Mouse (Mus musculus) kidney, embryonic 16.5 days (tissue): ENCODE data around the gene Nkx6-1. TPM values are rescaled to one million over a fixed set of nuclear protein-coding genes. Genes with fewer than 3 reads are reported as not detected.

ENCODE experiments used
- ATAC-seq: fragments of 200-750 bp; cut with Nextera tagmentation; 2 replicates; pipeline ENCODE4 v1.8.0; 2017; ENCODE audit warnings: moderate TSS enrichment; ENCODE audit not compliant: low FRiP score, low TSS enrichment
- H3K27ac ChIP-seq: fragments of 300-500 bp; sonication (generic); 2 replicates; pipeline ENCODE4 v1.5.1; 2014; ENCODE audit warnings: low read length
- H3K27me3 ChIP-seq: fragments of 300-500 bp; sonication (generic); 2 replicates; pipeline ENCODE4 v1.6.1; 2014; ENCODE audit warnings: low read length, control low read depth, mixed read lengths; ENCODE audit not compliant: insufficient read depth
- H3K36me3 ChIP-seq: fragments of 300-500 bp; sonication (generic); 2 replicates; pipeline ENCODE4 v1.6.1; 2014; ENCODE audit warnings: low read length, control low read depth, mixed read lengths; ENCODE audit not compliant: insufficient read depth
- H3K4me1 ChIP-seq: fragments of 300-500 bp; sonication (generic); 2 replicates; pipeline ENCODE4 v1.6.1; 2014; ENCODE audit warnings: low read length, control low read depth, mixed read lengths; ENCODE audit not compliant: insufficient read depth
- H3K4me2 ChIP-seq: fragments of 300-500 bp; sonication (generic); replicated peaks from 2 replicates; pipeline ENCODE4 v1.6.1; 2014; ENCODE audit warnings: low read depth, low read length
- H3K4me3 ChIP-seq: fragments of 300-500 bp; sonication (generic); 2 replicates; pipeline ENCODE4 v1.5.1; 2014; ENCODE audit warnings: mild to moderate bottlenecking, low read length
- H3K9ac ChIP-seq: fragments of 300-500 bp; sonication (generic); replicated peaks from 2 replicates; pipeline ENCODE4 v1.6.1; 2014; ENCODE audit warnings: low read length
- H3K9me3 ChIP-seq: fragments of 300-500 bp; sonication (generic); 2 replicates; pipeline ENCODE4 v1.6.1; 2016; ENCODE audit warnings: low read length, control low read depth
- WGBS: fragments of 180-500 bp; shearing (Covaris S2); extraction: QIAGEN DNeasy Blood & Tissue Kit; methylation state at CpG from one replicate; pipeline ENCODE4 v1.1.7; 2014; 5-methylcytosine and 5-hydroxymethylcytosine counted together
- polyA plus RNA-seq: library from polyadenylated mRNA; unstranded; fragments of >200 nt; fragmentation: Nextera tagmentation; extraction: Ambion mirVana; gene quantifications from 2 replicates; pipeline ENCODE4 v1.2.1, GENCODE M21; 2015

Nkx6-1 gene
- 0.62 and 0.71 TPM in 2 replicates for polyA plus RNA-seq

DNA sequence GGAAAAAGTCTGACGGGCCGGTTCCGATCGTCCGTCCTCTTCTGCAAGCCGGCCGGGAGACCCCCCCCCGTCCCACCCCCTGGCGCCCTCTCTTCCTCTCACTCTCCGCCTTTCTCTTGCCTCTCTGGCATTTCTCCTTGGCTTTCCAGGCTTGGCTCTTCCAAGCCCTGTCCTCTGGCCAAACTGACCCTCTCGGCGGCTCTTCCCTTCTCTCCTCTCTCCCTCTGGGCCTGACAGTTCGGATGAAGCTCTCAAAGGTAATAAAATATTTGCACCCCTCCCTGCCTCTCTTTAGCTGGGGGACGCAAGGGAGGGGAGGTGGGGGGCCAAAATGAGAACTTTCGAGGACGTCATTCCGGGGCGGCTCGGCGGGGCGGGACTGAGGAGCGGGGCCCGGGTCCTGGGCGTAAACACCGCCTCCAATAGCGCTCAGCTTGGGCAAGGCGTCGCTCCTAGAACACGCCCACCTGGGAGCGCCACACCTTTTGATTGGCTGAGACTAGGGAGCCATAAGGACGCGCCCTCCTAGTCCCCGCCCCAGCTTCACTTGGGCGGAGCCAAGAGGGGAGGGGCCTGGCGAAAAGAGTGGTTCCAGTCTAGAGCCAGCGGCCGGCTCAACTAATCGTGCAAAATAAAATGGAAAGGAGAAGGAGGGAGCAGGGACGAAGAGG, at the start of gene Nkx6-1:
Nkx6-1 (minus strand) TSS at position 52 of the 671 bp plus-strand sequence.
- peak within 1 kb of the TSS; percentile 49 for H3K4me3 ChIP-seq
- no peaks in the 10 kb centered on the region for H3K9me3 ChIP-seq
- peaks cover 24% of the 10 kb centered on the region for H3K4me1 ChIP-seq
- no peaks in the 10 kb centered on the region for H3K36me3 ChIP-seq
- peaks cover 95% of the 10 kb centered on the region for H3K27me3 ChIP-seq
- peak; percentile 96 for ATAC-seq
- WGBS: under 1% methylated on average over 39 of the region's 39 CpGs
- peak within 1 kb of the TSS; percentile 51 for H3K9ac ChIP-seq
- no peak within 1 kb of the TSS for H3K27ac ChIP-seq
- H3K4me2 ChIP-seq: peak within 1 kb of the TSS; percentile 75

DNA sequence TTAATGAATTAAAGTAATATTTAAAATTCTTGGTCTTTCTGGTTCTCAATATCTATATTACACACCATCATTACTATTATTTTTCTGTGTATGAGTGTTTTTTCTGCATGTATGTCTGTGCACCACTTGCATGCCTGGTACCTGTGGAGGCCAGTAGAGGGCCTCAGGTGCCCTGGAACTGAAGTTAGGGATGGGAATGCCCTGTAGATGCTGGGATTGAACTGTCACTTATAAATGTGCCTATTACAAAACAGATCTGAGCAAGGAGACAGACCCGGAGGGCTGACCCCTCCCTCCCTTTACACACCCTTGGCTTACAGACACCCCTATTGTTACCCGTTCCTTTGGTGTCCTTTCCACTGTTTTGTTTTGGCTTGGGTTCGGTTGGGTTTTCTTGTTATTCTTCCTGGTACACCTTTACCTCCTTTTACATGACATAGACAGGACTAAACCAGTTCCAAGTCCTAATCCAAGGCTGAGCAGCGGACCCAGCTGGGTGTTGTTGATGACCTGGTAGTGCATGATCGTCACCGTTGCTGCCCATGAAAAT, 48.3 kb upstream of the Nkx6-1 start:
- Histone ChIP-seq H3K4me1 (no peaks in the 10 kb centered on the region), H3K9ac (no peak overlapping the region), H3K4me3 (no peak overlapping the region), H3K9me3 (no peaks in the 10 kb centered on the region), H3K27me3 (no peaks in the 10 kb centered on the region), H3K27ac (no peak overlapping the region), H3K4me2 (no peak overlapping the region), H3K36me3 (no peaks in the 10 kb centered on the region)
- ATAC-seq: no peak; the same call in 1 of the 2 replicates
- WGBS: 77% methylated on average over 6 of the region's 6 CpGs

DNA sequence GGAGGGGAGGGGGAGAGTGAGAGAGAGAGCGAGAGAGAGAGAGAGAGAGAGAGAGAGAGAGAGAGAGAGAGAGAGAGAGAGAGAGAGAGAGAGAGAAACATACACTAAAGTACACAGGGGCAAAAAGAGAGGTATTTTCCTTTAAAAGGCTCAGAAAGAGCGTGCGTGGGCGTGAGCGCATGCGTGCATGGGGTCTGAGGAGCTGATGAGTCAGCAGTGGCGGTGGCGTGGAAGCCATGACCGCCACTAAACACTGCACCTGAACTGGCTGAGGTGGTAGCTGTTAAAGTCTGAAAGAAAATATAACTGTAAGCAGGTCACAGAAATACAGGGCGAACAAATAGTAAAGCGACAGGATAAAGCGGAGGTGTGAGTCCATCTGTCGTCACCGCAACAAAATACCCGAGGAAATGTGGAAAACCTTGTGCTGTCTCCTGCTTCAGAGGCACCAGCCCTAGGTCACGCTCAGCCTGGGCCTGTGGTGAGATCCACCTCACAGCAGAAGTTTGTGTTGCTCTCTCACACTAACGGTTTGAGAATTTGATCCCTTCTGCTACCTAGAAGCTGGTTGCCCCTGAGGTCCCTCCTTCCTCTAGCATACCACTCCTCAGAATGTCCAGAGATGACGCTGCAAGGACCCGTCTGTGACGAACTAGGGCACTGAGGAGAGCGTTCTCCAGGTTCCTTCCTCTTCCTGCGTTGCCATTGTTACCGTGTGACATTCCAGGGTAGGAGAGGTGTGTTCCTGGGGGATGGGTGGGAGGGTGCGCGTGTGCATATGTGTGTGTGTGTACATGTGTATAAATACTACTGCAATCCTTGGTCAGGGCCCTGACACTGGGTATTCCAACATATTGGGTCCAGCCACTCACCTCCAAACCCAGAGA, 38.8 kb upstream of the Nkx6-1 start:
- Histone ChIP-seq H3K9ac (no peak overlapping the region), H3K27me3 (no peaks in the 10 kb centered on the region; the same call in 1 of the 2 replicates), H3K36me3 (no peaks in the 10 kb centered on the region), H3K4me2 (peak overlapping the region; percentile 26; the same call in 1 of the 2 replicates), H3K4me3 (peak overlapping the region; percentile 20), H3K4me1 (0 out of 2 replicates have a peak, but pooled peaks cover 4% of the 10 kb centered on the region), H3K9me3 (no peaks in the 10 kb centered on the region), H3K27ac (no peak overlapping the region)
- WGBS: 60% methylated on average over 24 of the region's 25 CpGs
- ATAC-seq: no peak; the same call in 1 of the 2 replicates

DNA sequence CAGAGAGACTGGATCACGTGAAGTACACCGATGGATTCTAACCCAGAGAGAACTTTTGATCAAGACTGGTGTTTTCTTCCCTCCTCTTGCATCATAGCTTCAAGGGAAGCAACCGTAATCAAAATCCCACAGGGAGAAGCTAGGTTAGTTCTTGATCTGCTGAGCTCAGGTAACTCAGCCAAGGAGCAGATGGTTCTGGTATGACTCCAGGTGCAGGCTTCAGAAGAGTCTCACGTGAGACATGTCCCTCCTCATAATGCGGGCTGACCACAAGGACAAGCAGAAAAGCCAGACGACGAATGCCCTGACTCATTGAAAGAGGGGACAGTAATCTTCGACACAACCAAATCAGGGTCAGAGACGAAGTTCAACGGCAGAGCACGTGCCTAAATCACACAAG, 37.8 kb upstream of the Nkx6-1 start:
- Histone ChIP-seq H3K4me1 (0 out of 2 replicates have a peak, but pooled peaks cover 4% of the 10 kb centered on the region), H3K36me3 (no peaks in the 10 kb centered on the region), H3K9me3 (no peaks in the 10 kb centered on the region), H3K4me3 (no peak overlapping the region), H3K27ac (no peak overlapping the region), H3K4me2 (no peak overlapping the region), H3K9ac (no peak overlapping the region), H3K27me3 (no peaks in the 10 kb centered on the region; the same call in 1 of the 2 replicates)
- ATAC-seq: no peak
- WGBS: 80% methylated on average over 11 of the region's 11 CpGs

DNA sequence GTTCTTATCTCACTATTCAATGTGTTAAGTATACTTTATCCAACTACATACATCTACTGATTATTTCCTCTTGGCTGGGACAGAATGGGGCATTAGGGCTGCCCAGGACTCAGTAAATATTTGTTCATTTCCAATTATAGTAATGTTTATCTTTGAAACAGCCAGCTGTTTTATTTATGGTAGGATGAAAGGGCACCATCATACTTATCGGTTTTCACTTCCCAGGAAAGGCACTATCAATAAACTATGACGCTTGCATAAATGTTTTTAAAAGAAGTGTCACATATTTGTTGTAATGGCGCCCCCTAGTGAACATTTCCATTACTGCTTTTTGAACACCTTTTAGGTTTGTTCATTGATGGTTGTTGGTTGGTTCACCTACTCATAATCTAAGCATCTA, 35.8 kb upstream of the Nkx6-1 start:
- H3K4me1 ChIP-seq: 0 out of 2 replicates have a peak, but pooled peaks cover 4% of the 10 kb centered on the region
- no peaks in the 10 kb centered on the region for H3K36me3 ChIP-seq
- H3K4me3 ChIP-seq: no peak overlapping the region
- H3K4me2 ChIP-seq: no peak overlapping the region
- no peak overlapping the region for H3K27ac ChIP-seq
- no peak overlapping the region for H3K9ac ChIP-seq
- WGBS: 2% methylated on average over 3 of the region's 3 CpGs
- no peaks in the 10 kb centered on the region; the same call in 1 of the 2 replicates for H3K27me3 ChIP-seq
- ATAC-seq: no peak
- no peaks in the 10 kb centered on the region for H3K9me3 ChIP-seq

DNA sequence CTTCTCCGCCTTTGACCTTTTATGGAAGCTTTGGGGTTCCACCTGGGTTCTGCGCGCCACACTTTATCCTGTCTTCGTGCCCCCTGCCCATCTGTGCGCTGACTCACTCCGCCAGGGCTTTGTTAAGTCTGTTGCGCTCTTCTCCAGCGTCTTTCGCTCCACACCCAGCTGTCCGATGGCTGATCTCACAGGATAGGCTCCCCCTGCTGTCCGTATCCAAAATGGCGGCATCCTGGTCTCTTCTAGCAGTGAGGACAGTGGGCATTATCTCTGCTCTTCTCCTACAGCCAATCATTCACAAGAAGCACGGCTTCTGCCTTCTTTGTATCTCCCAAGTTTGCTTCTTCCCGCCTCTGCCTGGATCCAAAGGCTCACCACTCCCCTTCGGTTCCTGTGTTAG, 23.8 kb upstream of the Nkx6-1 start:
- H3K27me3 ChIP-seq: no peaks in the 10 kb centered on the region
- WGBS: 17% methylated on average over 15 of the region's 15 CpGs
- peak overlapping the region; percentile 33; the same call in 1 of the 2 replicates for H3K4me2 ChIP-seq
- H3K9me3 ChIP-seq: 0 out of 2 replicates have a peak, but pooled peaks cover 3% of the 10 kb centered on the region
- no peaks in the 10 kb centered on the region for H3K36me3 ChIP-seq
- no peak overlapping the region for H3K4me3 ChIP-seq
- peak; percentile 39; the same call in 1 of the 2 replicates for ATAC-seq
- no peak overlapping the region for H3K27ac ChIP-seq
- H3K9ac ChIP-seq: no peak overlapping the region
- H3K4me1 ChIP-seq: no peaks in the 10 kb centered on the region; the same call in 1 of the 2 replicates

DNA sequence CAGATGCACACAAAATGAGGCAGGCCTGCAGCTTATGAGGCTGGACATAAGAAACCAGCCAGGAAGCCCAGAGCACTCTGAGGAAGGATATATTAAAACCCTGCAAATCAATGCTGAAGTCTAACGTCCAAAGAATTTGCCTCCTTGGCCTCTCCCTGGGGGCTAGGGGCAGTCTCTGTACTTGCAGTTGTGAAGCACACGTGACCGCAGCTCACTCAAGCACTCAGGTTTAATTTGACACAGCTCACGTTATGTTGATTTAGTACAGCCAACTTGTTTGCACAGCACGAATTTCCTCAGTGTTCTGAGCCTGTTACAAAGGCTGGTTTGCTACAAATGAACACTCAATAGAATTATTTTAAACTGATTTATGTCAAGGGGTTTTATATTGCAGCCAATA, 18.5 kb upstream of the Nkx6-1 start:
- ATAC-seq: peak; percentile 65; the same call in 1 of the 2 replicates
- no peak overlapping the region for H3K4me2 ChIP-seq
- no peak overlapping the region for H3K27ac ChIP-seq
- WGBS: 17% methylated on average over 5 of the region's 5 CpGs
- no peaks in the 10 kb centered on the region for H3K27me3 ChIP-seq
- no peaks in the 10 kb centered on the region for H3K36me3 ChIP-seq
- no peak overlapping the region for H3K9ac ChIP-seq
- no peak overlapping the region for H3K4me3 ChIP-seq
- peaks cover 6% of the 10 kb centered on the region; the same call in 1 of the 2 replicates for H3K4me1 ChIP-seq
- H3K9me3 ChIP-seq: 0 out of 2 replicates have a peak, but pooled peaks cover 3% of the 10 kb centered on the region

DNA sequence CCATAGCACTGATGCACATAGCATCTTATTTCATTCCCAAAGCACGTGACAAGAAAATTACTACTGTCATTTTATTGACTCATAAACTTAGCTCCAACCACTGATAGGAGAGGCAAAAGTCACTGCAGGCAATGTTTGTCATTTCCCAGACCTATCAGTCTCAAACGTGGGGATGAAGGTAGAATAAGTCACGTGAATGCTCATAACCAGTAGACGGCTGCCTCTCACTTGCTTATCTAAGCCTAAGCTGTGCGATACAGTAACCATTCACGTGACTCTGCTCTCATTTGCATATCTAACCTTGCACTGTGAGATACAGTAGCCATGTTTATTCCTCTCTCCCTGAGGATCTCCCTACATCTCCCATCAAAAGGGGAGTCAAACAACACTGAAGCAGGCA, 15.5 kb upstream of the Nkx6-1 start:
- 73% methylated on average over 6 of the region's 6 CpGs for WGBS
- H3K27ac ChIP-seq: no peak overlapping the region
- H3K4me1 ChIP-seq: peaks cover 6% of the 10 kb centered on the region; the same call in 1 of the 2 replicates
- H3K36me3 ChIP-seq: no peaks in the 10 kb centered on the region
- H3K4me3 ChIP-seq: no peak overlapping the region
- H3K9me3 ChIP-seq: no peaks in the 10 kb centered on the region
- H3K27me3 ChIP-seq: no peaks in the 10 kb centered on the region
- no peak for ATAC-seq
- no peak overlapping the region for H3K4me2 ChIP-seq
- H3K9ac ChIP-seq: no peak overlapping the region

DNA sequence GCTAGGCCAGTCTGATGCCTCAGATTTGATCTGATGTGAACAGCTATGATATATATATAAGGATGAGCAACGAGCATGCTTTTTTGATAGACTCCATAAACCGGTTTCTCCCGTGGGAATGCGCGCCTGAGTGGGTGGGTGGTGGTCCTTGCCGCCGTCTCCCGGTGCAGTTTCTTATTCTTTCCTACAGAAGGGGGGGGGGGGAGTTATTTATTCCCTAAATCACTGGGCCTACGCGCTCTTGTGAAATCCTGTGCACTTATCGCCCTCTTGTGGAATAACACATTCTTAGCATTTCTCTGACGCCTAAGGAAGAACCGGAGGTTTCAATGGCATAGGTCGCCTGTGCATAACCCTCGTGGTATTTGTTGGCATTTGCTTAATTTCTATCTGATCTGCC, 4.6 kb upstream of the Nkx6-1 start:
- 0 out of 2 replicates have a peak overlapping the region, but pooled peaks have one; percentile 19 for H3K4me2 ChIP-seq
- H3K36me3 ChIP-seq: no peaks in the 10 kb centered on the region
- H3K4me3 ChIP-seq: no peak overlapping the region
- peaks cover 62% of the 10 kb centered on the region for H3K27me3 ChIP-seq
- no peak overlapping the region for H3K27ac ChIP-seq
- H3K9me3 ChIP-seq: no peaks in the 10 kb centered on the region
- peaks cover 13% of the 10 kb centered on the region for H3K4me1 ChIP-seq
- 2% methylated on average over 15 of the region's 15 CpGs for WGBS
- ATAC-seq: no peak
- H3K9ac ChIP-seq: no peak overlapping the region
